Mouse (Mus musculus) adrenal gland, adult 2 months (tissue): ENCODE measurements at regions not wholly inside any gene's neighbourhood (a gene's known extent, or its start where the extent isn't known, plus 50 kb on each side); places are given as distances from the start of the nearest gene placed in this dataset.
A peak's percentile ranks its signal among the peaks of the same experiment; 100 is the strongest.

Experiments
- DNase-seq: peaks from one replicate; pipeline ENCODE4 v3.0.0; 2021

GRCm38 (mm10) chr8:128559004-128559662 lies 126.3 kb upstream of the Itgb1 start:
- DNase-seq, result no peak

DNA sequence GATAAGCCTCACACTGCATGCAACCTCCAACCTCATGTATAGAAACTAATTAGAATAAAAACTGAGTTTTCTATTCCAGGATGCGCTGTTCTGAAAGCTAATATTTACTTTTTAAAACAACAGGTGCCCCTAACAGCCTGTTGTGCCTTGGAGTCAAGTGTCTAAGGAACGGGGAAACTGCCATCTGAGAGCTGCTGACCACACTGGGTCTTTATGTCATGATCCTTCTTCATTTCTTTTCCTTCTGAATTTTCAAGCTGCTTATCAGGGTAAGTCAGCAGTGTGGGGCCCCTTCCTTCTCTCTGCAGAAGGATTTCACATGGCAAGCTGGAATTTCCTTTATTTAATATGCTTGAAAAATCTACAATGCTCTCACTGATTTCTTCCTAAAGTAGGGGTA lies 125.0 kb upstream of the Itgb1 start:
- DNase-seq, result no peak

DNA sequence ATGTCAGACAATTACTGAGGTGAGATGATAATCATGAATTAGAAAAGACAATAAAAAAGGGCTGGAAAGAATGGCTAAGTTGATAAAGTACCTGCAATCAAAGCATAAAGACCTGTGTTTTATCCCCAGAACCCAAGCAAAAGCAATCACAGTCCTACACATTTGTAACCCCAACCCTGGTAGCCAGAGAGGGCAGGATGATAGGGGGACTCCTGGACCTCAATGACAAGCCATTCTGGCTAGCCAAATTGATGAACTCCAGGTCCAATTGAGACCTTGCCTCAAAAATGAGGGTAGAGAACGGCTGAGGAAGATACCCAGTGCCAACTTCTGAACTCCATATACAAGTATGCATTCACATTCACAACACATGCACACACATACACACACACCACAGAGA lies 124.4 kb upstream of the Itgb1 start:
- DNase-seq, result no peak

DNA sequence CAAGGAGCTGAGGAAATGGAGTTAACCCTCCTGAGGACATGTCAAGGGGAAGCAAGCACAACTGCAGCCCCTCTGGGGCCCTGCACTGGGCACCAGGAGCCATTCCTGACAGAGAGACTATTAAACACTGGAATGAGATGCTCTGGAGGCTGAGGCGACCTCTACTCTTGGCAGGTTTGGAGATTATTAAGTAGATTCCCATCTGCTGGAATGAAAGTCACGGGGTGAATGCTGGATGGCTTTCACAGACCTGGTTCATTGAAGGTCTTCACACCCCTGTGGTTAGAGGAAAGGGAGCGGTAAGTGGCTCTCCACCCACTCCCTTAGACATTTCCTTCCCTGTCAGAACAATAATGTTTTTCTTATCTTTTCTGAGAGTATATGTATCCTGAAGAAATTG lies 122.8 kb upstream of the Itgb1 start:
- DNase-seq, result no peak

DNA sequence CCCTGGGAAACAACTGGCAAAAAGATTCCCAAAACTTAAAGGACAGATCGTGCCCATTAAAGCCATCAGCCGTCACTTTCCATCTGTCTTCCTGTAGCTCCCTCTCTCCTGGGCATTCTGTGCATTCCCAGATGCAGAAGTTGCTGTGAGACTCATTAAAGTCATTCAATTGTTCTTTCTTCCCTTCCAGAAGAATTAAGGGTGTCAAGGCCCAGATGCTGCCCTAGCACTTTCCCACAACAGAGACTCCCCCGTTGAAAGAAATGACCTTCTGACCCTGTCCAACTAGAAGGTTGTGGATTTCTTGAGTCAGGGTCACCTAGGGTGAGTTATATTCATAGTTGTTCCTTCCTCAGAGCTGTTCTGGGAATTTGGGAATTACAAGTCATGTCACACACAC lies 121.7 kb upstream of the Itgb1 start:
- no peak for DNase-seq

DNA sequence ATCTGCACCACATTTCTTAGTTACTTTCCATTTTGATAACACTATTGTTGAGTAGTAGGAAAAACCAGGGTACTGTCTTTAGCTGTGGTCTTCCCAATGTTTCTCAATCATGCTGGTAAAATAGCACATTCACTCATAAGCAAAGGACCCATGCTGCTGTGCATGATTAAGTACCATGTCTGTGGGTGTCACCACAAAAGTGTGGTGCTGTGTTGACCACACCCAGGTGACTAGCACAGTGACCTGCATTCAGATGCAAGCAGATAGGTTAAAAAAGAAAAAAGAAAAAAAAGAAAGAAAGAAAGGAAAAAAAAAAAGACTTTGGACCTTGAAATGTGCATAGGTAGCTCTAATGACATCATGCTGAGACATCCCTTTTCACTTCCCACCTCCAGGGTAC lies 113.2 kb upstream of the Itgb1 start:
- DNase-seq, result no peak

GRCm38 (mm10) chr8:128594114-128594513 lies 91.3 kb upstream of the Itgb1 start:
- no peak for DNase-seq

DNA sequence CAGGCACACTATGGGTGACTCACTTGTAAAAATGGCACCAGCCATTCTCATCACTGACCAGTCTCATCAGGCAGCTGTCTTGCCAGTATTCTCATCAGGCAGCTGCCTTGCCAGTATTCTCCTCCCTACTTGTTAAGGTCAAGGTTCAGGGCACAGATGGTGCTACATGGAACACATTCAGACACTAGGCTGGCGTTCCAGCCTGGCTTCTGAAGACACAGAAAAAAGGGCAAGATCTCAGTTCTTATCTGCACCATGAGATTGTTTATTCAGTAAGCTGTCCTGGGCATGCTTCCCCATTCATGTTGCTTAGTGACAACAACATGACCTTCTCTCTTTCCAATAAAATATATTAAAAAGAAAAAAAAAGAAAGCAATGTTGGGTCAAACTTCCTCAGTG lies 90.7 kb upstream of the Itgb1 start:
- peak; percentile 19 for DNase-seq

DNA sequence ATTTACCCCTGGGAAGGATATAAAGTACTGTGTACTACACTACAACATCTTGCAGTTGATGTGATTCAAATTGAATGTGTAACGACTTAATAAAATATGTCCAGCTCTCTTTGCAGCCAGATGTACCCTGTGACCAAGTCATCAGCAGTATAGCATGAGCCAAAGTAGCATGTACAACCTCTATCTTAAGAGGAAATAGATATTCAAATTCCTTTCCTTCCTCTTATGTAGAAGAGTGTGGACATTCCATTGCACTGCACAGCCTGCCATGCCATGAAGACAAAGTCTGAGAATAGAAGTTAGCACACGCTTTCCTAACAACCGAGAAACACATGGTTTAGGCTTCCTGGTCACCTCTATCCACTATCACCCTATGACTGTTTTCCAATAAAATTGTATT lies 79.9 kb upstream of the Itgb1 start:
- DNase-seq, result no peak

DNA sequence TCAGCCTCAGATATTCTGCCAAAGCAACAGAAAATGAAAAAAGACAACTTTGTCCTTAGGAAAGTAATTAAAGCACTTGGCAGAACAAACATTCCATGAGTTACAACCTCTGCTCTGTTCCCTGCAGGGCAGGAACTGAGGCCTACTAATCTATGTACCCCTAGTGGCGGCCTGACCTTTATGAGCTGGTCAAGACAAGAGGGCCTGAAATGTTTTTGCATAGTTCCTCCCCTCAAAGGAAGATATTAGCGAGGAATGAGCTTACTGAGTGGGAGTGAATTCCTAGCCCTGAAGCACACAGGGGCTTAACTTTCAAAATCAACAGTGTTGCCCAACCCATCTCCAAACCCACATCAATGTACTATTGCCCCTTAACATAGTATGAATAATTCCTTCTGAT lies 76.6 kb upstream of the Itgb1 start:
- peak; percentile 2 for DNase-seq

- DNase-seq, result no peak
These were observed 72.8 kb upstream of the Itgb1 start for GRCm38 (mm10) chr8:128612607-128613006.

- no peak for DNase-seq
These were observed 67.6 kb upstream of the Itgb1 start for GRCm38 (mm10) chr8:128617854-128618253.

- DNase-seq, result peak; percentile 23
These were observed 66.4 kb upstream of the Itgb1 start for GRCm38 (mm10) chr8:128619086-128619485.
